Mouse (Mus musculus) splenic B cell, adult 2 months (primary cell): ENCODE data around the gene Csmd2.
"Not testable (repeated sequence)": the region's sequence is repeated elsewhere in the genome, so short reads cannot be mapped to it uniquely, and the experiment has no call there.

Experiments used
- DNase-seq: peaks from one replicate; pipeline ENCODE4 v3.0.0-alpha.2; 2011; ENCODE audit warnings: low read depth, low spot score
- H3K27me3 ChIP-seq: 2 replicates; pipeline ENCODE4 v1.6.1; 2012; ENCODE audit warnings: mild to moderate bottlenecking, low read length, moderate library complexity, mixed read lengths; ENCODE audit not compliant: control insufficient read depth, poor library complexity, insufficient read depth, severe bottlenecking
- H3K36me3 ChIP-seq: 2 replicates; pipeline ENCODE4 v1.6.1; 2012; ENCODE audit warnings: mild to moderate bottlenecking, low read length, moderate library complexity, mixed read lengths; ENCODE audit not compliant: control insufficient read depth, poor library complexity, insufficient read depth, severe bottlenecking

Csmd2 gene

DNA sequence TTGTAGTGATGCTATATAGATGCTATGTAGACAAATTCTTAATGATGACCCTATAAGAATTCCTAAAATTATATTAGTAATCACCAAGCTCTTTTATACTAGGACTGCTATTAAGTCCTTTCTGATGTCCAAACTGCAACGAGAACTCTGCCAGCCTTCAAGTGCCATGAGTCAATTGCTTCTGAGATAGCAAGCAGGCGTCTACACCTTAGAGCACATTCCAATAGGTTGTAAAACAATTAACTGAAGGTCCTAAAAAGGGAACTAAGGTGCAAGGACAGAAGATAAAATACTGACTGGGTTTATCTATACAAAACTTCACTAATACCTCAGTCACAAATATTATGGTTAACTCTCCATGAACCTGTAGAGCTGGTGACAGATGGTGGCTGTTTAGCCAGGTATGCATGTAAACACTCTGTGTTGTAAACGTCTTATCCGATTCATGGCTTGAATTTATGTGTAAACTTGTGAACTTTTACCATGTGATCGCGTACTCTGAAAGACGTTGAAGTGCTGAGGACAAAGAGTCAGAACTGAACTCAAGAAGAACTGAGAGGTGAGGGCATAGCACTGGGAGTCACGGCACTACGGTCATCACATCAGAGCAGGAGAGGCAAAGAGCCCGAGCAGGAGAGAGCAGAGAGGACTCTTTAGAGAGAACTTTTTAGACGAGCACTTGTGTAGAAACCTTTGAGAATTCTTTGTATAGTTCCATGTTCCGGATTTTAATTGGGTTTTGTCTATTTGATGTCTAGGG, 610.3 kb downstream of the Csmd2 start:
- H3K27me3 ChIP-seq = no peaks in the 10 kb centered on the region
- no peak for DNase-seq
- H3K36me3 ChIP-seq = no peaks in the 10 kb centered on the region; the same call in 1 of the 2 replicates

DNA sequence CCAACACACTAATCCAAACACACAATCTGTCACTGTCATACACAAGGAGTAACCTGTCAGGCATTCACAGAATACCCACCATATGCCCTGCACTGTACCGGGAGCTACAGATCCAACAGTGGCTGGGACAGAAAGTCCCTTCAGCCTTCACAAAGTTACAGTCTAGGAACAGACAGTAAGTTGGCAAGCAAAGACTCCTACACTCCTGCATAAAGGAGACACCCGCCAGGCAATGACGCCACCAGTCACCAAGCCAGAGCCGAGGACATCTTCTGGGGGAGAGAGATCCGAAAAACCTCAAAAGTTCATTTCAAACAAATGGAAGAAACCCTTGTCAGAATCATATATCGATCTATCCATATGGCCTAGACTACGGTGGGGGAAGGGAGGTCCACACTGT, 618.9 kb downstream of the Csmd2 start:
- no peaks in the 10 kb centered on the region for H3K27me3 ChIP-seq
- DNase-seq = no peak
- H3K36me3 ChIP-seq = peaks cover 3% of the 10 kb centered on the region; the same call in 1 of the 2 replicates

DNA sequence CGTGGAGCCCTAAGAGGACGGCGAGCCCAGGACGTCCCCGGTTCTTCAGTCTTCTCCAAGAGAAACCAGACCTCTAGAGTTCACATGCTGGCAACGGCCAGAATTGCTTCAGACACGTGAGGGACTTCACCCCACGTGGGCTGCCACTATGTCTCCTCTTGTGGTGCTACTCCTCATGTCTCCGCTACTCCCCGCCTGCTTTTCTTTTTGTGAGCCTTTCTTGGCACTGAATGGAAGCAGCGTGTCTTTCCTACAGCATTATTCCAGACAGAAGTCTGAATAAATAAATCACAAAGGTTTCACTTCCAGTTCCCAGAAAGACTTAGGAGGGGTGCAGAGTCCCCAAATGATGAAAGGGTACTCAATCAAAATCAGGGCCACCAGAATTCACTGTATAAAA, 620.0 kb downstream of the Csmd2 start:
- peaks cover 3% of the 10 kb centered on the region; the same call in 1 of the 2 replicates for H3K36me3 ChIP-seq
- DNase-seq = no peak
- H3K27me3 ChIP-seq = no peaks in the 10 kb centered on the region

DNA sequence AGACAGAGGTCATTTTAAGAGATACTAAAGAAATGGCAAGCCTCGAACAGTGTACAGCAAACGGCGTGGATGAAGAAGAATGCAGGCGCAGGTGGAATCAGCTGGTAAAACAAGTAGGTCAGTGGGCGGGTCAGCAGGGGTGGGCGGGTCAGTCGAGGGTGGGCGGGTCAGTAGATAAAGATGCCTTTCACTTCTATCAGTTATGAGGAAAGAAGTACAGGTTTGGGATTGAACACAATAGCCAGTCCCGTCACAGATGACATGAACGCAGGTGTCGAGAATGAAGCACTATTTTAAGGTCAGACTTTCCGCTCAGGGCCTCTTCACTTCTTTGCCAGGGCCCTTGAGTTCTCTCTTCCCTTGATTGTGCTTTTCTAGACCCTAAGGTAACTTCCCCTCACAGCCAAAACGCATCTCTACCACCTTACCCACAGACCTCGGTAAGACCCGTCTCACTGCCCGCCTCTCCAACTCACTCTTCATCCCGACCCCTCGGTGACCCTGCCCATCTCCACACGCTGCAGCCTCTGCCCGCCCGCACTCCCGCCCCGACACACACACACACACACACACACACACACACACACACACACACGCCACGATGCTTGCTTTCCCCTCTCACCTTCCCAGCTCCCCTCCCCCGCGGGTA, 621.7 kb downstream of the Csmd2 start:
- H3K36me3 ChIP-seq = no peaks in the 10 kb centered on the region; the same call in 1 of the 2 replicates
- DNase-seq = peak; percentile 25

DNA sequence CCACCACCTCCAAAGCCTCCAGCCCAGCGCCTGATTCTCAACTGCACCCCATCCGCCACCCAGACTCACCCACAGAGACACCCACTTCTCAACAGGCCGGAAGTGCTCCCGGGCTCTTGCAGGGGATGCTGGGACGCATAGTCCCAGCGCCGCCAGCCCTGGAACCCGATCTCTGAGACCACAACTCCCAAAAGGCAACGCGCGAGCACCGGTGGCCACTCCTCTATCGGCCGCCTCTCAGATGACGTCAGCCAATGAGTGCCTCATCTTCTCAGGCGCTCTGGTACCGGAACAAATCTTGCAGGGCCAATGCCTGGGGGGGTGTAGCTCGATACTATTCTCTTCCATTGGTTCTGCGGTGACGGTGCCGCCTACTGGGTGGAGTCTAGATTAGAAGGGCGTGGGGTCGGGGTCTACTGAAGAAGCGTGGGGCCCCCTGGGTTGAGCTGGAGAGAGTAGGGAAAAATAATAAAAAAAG, 622.3 kb downstream of the Csmd2 start, which contains the start of gene Zscan20:
Gene Zscan20, minus strand, starts transcription at position 174 of the 478 bp plus-strand sequence.
- no peaks in the 10 kb centered on the region for H3K36me3 ChIP-seq
- peak; percentile 97 for DNase-seq
- no peaks in the 10 kb centered on the region for H3K27me3 ChIP-seq

More for the DNA sequence above, 621.7 kb downstream of the Csmd2 start:
- no peaks in the 10 kb centered on the region for H3K27me3 ChIP-seq

DNA sequence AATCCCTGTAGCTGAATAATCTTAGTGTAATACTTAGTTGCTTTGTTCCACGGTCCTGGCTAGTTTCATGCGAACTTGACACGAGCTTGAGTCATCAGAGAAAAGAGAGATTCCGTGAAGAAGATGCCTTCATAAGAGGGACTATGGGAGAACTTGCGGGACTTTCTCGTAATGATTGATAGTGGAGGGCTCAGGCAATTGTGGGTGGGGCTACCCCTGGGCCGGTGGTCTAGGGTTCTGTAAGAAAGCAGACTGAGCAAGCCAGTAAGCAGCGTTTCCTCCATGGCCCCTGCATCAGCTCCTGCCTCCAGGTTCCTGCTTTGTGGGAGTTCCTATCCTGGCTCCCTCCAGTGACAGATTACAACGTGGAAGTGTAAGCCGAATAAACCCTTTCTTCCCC, 623.0 kb downstream of the Csmd2 start:
- no peaks in the 10 kb centered on the region for H3K36me3 ChIP-seq
- H3K27me3 ChIP-seq = no peaks in the 10 kb centered on the region
- DNase-seq = no peak

DNA sequence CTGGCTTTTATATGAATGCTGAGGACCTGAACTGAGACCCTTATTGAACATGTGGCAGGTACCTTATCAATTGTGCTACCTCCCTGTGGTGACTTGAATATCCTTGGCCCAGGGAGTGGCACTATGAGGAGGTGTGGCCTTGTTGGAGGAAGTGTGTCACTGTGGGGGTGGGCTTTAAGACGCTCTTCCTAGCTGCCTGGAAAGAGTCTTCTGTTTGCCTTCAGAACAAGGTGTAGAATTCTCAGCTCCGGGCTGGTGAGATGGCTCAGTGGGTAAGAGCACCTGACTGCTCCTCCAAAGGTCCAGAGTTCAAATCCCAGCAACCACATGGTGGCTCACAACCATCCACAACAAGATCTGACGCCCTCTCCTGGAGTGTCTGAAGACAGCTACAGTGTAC, 624.1 kb downstream of the Csmd2 start:
- H3K36me3 ChIP-seq, H3K27me3 ChIP-seq, DNase-seq: not testable (repeated sequence)

DNA sequence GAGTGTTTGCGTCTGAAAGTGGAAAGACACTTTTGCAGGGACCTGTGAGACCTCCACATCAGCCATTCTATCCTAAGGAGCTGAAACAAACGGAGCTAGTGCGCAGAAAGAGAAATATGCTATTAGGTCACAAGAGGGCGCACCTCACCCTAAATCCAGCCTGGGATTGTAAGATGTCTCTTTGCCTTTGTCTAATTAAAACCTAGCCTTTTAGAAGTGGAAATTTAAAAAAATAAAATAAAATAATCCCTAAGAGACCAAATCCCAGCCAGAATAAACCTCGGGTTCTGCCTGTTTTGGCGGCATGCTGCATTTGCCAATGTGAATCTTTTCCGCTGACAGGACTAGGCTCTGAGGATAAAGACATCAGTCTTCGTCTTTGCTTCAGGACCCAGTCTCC, 625.7 kb downstream of the Csmd2 start:
- DNase-seq = peak; percentile 81
- H3K27me3 ChIP-seq = no peaks in the 10 kb centered on the region
- no peaks in the 10 kb centered on the region for H3K36me3 ChIP-seq

DNA sequence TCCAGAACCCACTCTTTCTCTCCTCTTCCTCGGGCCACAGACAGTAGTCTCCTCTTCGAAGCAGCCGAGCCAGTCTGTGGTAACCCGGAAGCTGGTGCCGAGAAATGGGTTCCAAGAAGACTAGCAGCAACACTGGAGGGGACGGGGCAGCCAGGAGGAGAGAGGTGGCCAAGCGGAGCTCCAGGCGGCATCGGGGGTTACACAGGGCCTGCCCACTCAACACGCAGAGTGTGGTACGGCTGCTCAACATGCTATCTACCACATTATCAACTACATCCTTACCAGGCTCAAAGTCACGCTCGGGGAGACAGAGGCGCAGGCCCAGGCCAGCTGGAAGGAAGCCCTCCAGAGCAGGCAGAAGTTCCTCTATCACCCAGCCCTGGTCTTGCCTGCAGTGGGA, 628.1 kb downstream of the Csmd2 start:
- H3K27me3 ChIP-seq = no peaks in the 10 kb centered on the region
- peak; percentile 41 for DNase-seq
- H3K36me3 ChIP-seq = no peaks in the 10 kb centered on the region
